Mouse (Mus musculus) left cerebral cortex, postnatal 4 days (tissue): ENCODE results near the gene Scgb2b21. TPM values are rescaled to one million over a fixed set of nuclear protein-coding genes. Genes with fewer than 3 reads are reported as not detected.
"Not testable (repeated sequence)": the region's sequence is repeated elsewhere in the genome, so short reads cannot be mapped to it uniquely, and the experiment has no call there.

Experiments
- DNase-seq: peaks from one replicate; pipeline ENCODE4 v3.0.0-alpha.2; 2022
- intact Hi-C: fragments of 180-260 bp; cut with DNase I; formaldehyde crosslinking; loops from one replicate; pipeline ENCODE4 v1.15.1; 2025
- total RNA-seq, 2 experiments: library from RNA; stranded (reverse); gene quantifications; 2 replicates each; pipeline ENCODE4 v1.2.3; 2021

The Scgb2b21 gene
- not detected for total RNA-seq

GRCm38 (mm10) chr7:33520358-33520757 lies at the start of gene Scgb2b21:
Gene Scgb2b21, minus strand, starts transcription at chr7:33520458.
- intact Hi-C loops = no loop called here
- no peak for DNase-seq

- intact Hi-C loops, DNase-seq: not testable (repeated sequence)
Measured at GRCm38 (mm10) chr7:33543420-33543819, 23.2 kb upstream of the Scgb2b21 start.

Other genes with a start within 250 kb of the Scgb2b21 start
- gene Scgb2b19, start 240.1 kb downstream of the Scgb2b21 start, total RNA-seq = not detected
- gene Scgb1b19, start 233.2 kb downstream of the Scgb2b21 start, total RNA-seq = not detected
- gene Scgb2b20, start 154.1 kb downstream of the Scgb2b21 start, total RNA-seq = not detected
- gene Scgb1b20, start 147.2 kb downstream of the Scgb2b21 start, total RNA-seq = not detected
- gene Scgb2b24, start 218.9 kb upstream of the Scgb2b21 start, total RNA-seq = not detected
- gene Scgb1b24, start 223.3 kb upstream of the Scgb2b21 start, total RNA-seq = not detected